8 mouse cellular contexts compared by ENCODE assay signal in genomic region chr8:121977819-121978590, GRCm38 (mm10). TPM values are rescaled to one million over a fixed set of nuclear protein-coding genes. Genes with fewer than 3 reads are reported as not detected.
DNase-seq lines count a peak whose midpoint lies in the region; ATAC-seq and TF ChIP-seq lines count a peak whose summit lies in the region.

No protein-coding gene starts in this region.

- no peaks in the 10 kb centered on the region for H3K79me2 ChIP-seq in C2C12 (ENCODE audit: control insufficient read depth, insufficient read depth)

- TF ChIP-seq CTCF in C2C12 (IDR thresholded peaks at IDR 0.05; ENCODE audit: control insufficient read depth, insufficient read depth, insufficient read length): peak; percentile 47
- TF ChIP-seq CTCF in cerebellum, adult 2 months (IDR thresholded peaks at IDR 0.05; ENCODE audit: borderline replicate concordance, insufficient read depth, low read depth, low read length): peak; percentile 85

- ATAC-seq in forebrain, embryonic 15.5 days (replicated peaks): no peak
- ATAC-seq in midbrain, embryonic 14.5 days (ENCODE audit: low FRiP score, low TSS enrichment): peak; percentile 37; the same call in 1 of the 2 replicates

- no peak overlapping the region for H3K4me3 ChIP-seq in forebrain, embryonic 10.5 days
- no peak overlapping the region for H3K4me3 ChIP-seq in forebrain, embryonic 15.5 days
- no peak overlapping the region for H3K4me3 ChIP-seq in C2C12 (ENCODE audit: insufficient read depth, poor library complexity, severe bottlenecking)
- no peak overlapping the region for H3K4me3 ChIP-seq in cerebellum, adult 2 months (replicated peaks; ENCODE audit: insufficient read depth, low read depth, low read length)
- H3K4me3 ChIP-seq in heart, embryonic 10.5 days: no peak overlapping the region
- H3K4me3 ChIP-seq in midbrain, embryonic 14.5 days (replicated peaks; ENCODE audit: low read depth, low read length): no peak overlapping the region

- H3K9me3 ChIP-seq in forebrain, embryonic 10.5 days: no peaks in the 10 kb centered on the region
- no peaks in the 10 kb centered on the region for H3K9me3 ChIP-seq in forebrain, embryonic 15.5 days
- no peaks in the 10 kb centered on the region for H3K9me3 ChIP-seq in heart, embryonic 10.5 days
- H3K9me3 ChIP-seq in midbrain, embryonic 14.5 days (ENCODE audit: control insufficient read depth, low read length): no peaks in the 10 kb centered on the region

- no peak overlapping the region for H3K4me2 ChIP-seq in forebrain, embryonic 15.5 days (replicated peaks)
- no peak overlapping the region for H3K4me2 ChIP-seq in midbrain, embryonic 14.5 days (ENCODE audit: low read length)

- 65% methylated on average over 8 of the region's 8 CpGs for WGBS in forebrain, embryonic 10.5 days
- WGBS in forebrain, embryonic 15.5 days: 65% methylated on average over 8 of the region's 8 CpGs
- 54% methylated on average over 8 of the region's 8 CpGs for WGBS in cerebellum, adult 2 months
- WGBS in heart, embryonic 10.5 days: 72% methylated on average over 8 of the region's 8 CpGs
- WGBS in midbrain, embryonic 14.5 days: 72% methylated on average over 8 of the region's 8 CpGs

- no peaks in the 10 kb centered on the region for H3K27me3 ChIP-seq in forebrain, embryonic 10.5 days (ENCODE audit: poor library complexity, severe bottlenecking)
- no peaks in the 10 kb centered on the region for H3K27me3 ChIP-seq in forebrain, embryonic 15.5 days
- H3K27me3 ChIP-seq in C2C12 (ENCODE audit: control insufficient read depth, insufficient read depth, insufficient read length): no peaks in the 10 kb centered on the region
- no peaks in the 10 kb centered on the region for H3K27me3 ChIP-seq in cerebellum, adult 2 months (ENCODE audit: control insufficient read depth, insufficient read depth, low read length)
- H3K27me3 ChIP-seq in heart, embryonic 10.5 days (ENCODE audit: insufficient read depth, poor library complexity, severe bottlenecking): no peaks in the 10 kb centered on the region
- no peaks in the 10 kb centered on the region for H3K27me3 ChIP-seq in midbrain, embryonic 14.5 days (ENCODE audit: control insufficient read depth, insufficient read depth, low read length)

- DNase-seq in forebrain, embryonic 10.5 days (ENCODE audit: extremely low spot score, low spot score): peak; percentile 33
- DNase-seq in cerebellum, adult 2 months: peak; percentile 44 to 65
- no peak for DNase-seq in heart, embryonic 10.5 days (ENCODE audit: low spot score)
- peak; percentile 60 for DNase-seq in kidney, postnatal 10 days
- peak; percentile 87 for DNase-seq in midbrain, embryonic 14.5 days
- DNase-seq in spleen, postnatal 4 days (ENCODE audit: low spot score in 2 of 2): no peak

- no peak overlapping the region for H3ac ChIP-seq in C2C12 (ENCODE audit: control insufficient read depth, insufficient read length, low read depth)

- no peaks in the 10 kb centered on the region for H3K4me1 ChIP-seq in forebrain, embryonic 10.5 days
- H3K4me1 ChIP-seq in forebrain, embryonic 15.5 days: peaks cover 6% of the 10 kb centered on the region; the same call in 1 of the 2 replicates
- H3K4me1 ChIP-seq in cerebellum, adult 2 months (ENCODE audit: control insufficient read depth, insufficient read depth, low read length): peaks cover 11% of the 10 kb centered on the region
- H3K4me1 ChIP-seq in heart, embryonic 10.5 days: peaks cover 10% of the 10 kb centered on the region; the same call in 1 of the 2 replicates
- no peaks in the 10 kb centered on the region for H3K4me1 ChIP-seq in midbrain, embryonic 14.5 days (ENCODE audit: control insufficient read depth, insufficient read depth, low read length)

- no peak overlapping the region for H3K9ac ChIP-seq in forebrain, embryonic 15.5 days (replicated peaks)
- no peak overlapping the region for H3K9ac ChIP-seq in midbrain, embryonic 14.5 days (replicated peaks; ENCODE audit: low read length)

- no peaks in the 10 kb centered on the region for H3K79me3 ChIP-seq in C2C12 (ENCODE audit: low read depth)

- peaks cover 92% of the 10 kb centered on the region for H3K36me3 ChIP-seq in forebrain, embryonic 10.5 days (replicated peaks)
- peaks cover 53% of the 10 kb centered on the region for H3K36me3 ChIP-seq in forebrain, embryonic 15.5 days
- peaks cover 48% of the 10 kb centered on the region for H3K36me3 ChIP-seq in C2C12 (ENCODE audit: control insufficient read depth, insufficient read depth)
- H3K36me3 ChIP-seq in heart, embryonic 10.5 days: peaks cover 89% of the 10 kb centered on the region
- H3K36me3 ChIP-seq in midbrain, embryonic 14.5 days (ENCODE audit: control insufficient read depth, insufficient read depth, low read length): peaks cover 83% of the 10 kb centered on the region

- TF ChIP-seq POLR2A in cerebellum, adult 2 months (IDR thresholded peaks at IDR 0.05; ENCODE audit: borderline replicate concordance, insufficient read depth, low read length): no peak

- H3K27ac ChIP-seq in forebrain, embryonic 10.5 days: 0 out of 2 replicates have a peak overlapping the region, but pooled peaks have one; percentile 5
- H3K27ac ChIP-seq in forebrain, embryonic 15.5 days (replicated peaks): no peak overlapping the region
- H3K27ac ChIP-seq in cerebellum, adult 2 months (ENCODE audit: insufficient read depth, low read length): no peak overlapping the region
- H3K27ac ChIP-seq in heart, embryonic 10.5 days: 0 out of 2 replicates have a peak overlapping the region, but pooled peaks have one; percentile 32
- no peak overlapping the region for H3K27ac ChIP-seq in midbrain, embryonic 14.5 days (replicated peaks; ENCODE audit: low read depth, low read length)

TF ChIP-seq in C2C12, 6 proteins besides CTCF, POLR2A, EP300 and RAD21:
- TF ChIP-seq FOSL1 (IDR thresholded peaks at IDR 0.05; ENCODE audit: insufficient read depth, low read length, poor library complexity, severe bottlenecking): no peak
- no peak for TF ChIP-seq MYOD1 (IDR thresholded peaks at IDR 0.05; ENCODE audit: control insufficient read depth, insufficient read length, low read depth)
- TF ChIP-seq MAX (IDR thresholded peaks at IDR 0.05): peak; percentile 81
- no peak for TF ChIP-seq USF1 (IDR thresholded peaks at IDR 0.05; ENCODE audit: low read depth)

RNA-seq across cellular contexts. Expression of gene Banp, which starts 28.5 kb away (rescaled TPM):
- 44.1 and 56.4 TPM in 2 replicates for polyA plus RNA-seq in forebrain, embryonic 10.5 days (2016; fragmentation: Nextera tagmentation; extraction: Ambion mirVana)
- polyA plus RNA-seq in forebrain, embryonic 15.5 days (2015; fragmentation: Nextera tagmentation; extraction: Ambion mirVana): 64.8 and 65.3 TPM in 2 replicates
- polyA plus RNA-seq in C2C12 (2012; fragmentation: generic; extraction: Trizol): 25.9 TPM
- 64.3 and 67.1 TPM in 2 replicates for polyA plus RNA-seq in cerebellum, adult 2 months (2012; rRNA removed)
- polyA plus RNA-seq in heart, embryonic 10.5 days (2016; fragmentation: Nextera tagmentation; extraction: Ambion mirVana): 35.8 and 58.5 TPM in 2 replicates
- 47.7 and 48.7 TPM in 2 replicates for polyA plus RNA-seq in midbrain, embryonic 14.5 days (2014; fragmentation: Nextera tagmentation; extraction: Ambion mirVana)

RNA-seq across cellular contexts. Expression of gene Car5a, which starts 33.3 kb away (rescaled TPM):
- not detected in 2 replicates for polyA plus RNA-seq in forebrain, embryonic 10.5 days (2016; fragmentation: Nextera tagmentation; extraction: Ambion mirVana)
- 0.37 and 0.43 TPM in 2 replicates for polyA plus RNA-seq in forebrain, embryonic 15.5 days (2015; fragmentation: Nextera tagmentation; extraction: Ambion mirVana)
- polyA plus RNA-seq in C2C12 (2012; fragmentation: generic; extraction: Trizol): not detected
- polyA plus RNA-seq in cerebellum, adult 2 months (2012; rRNA removed): 0.44 and 0.59 TPM in 2 replicates
- not detected in 2 replicates for polyA plus RNA-seq in heart, embryonic 10.5 days (2016; fragmentation: Nextera tagmentation; extraction: Ambion mirVana)
- polyA plus RNA-seq in midbrain, embryonic 14.5 days (2014; fragmentation: Nextera tagmentation; extraction: Ambion mirVana): not detected in 2 replicates

Comparison
In these comparisons a context has a peak if more than half of its experiments do, and no peak if none do; other contexts are left out.
1. H3K27ac ChIP-seq: peak in forebrain, embryonic 10.5 days (single experiment) and heart, embryonic 10.5 days (single experiment); none in forebrain, embryonic 15.5 days (single experiment), cerebellum, adult 2 months (single experiment) and midbrain, embryonic 14.5 days (single experiment).
2. DNase-seq: peak in forebrain, embryonic 10.5 days (single experiment), cerebellum, adult 2 months (2 of 2), kidney, postnatal 10 days (single experiment) and midbrain, embryonic 14.5 days (single experiment); none in heart, embryonic 10.5 days (single experiment) and spleen, postnatal 4 days (0 of 2).